Mouse (Mus musculus) ES-Bruce4 (cell line): ENCODE data around the gene Ntn3. TPM values are rescaled to one million over a fixed set of nuclear protein-coding genes. Genes with fewer than 3 reads are reported as not detected.
A peak's percentile ranks its signal among the peaks of the same experiment; 100 is the strongest.

Experiments
- H3K27ac ChIP-seq: 2 replicates; pipeline ENCODE4 v1.5.1; 2012; ENCODE audit warnings: low read length, inconsistent platforms; ENCODE audit not compliant: insufficient read depth
- H3K27me3 ChIP-seq: 2 replicates; pipeline ENCODE4 v1.6.1; 2012; ENCODE audit warnings: mild to moderate bottlenecking, low read length, inconsistent platforms; ENCODE audit not compliant: control insufficient read depth, poor library complexity, insufficient read depth, severe bottlenecking
- H3K36me3 ChIP-seq: 2 replicates; pipeline ENCODE4 v1.6.1; 2012; ENCODE audit warnings: inconsistent platforms, mild to moderate bottlenecking, low read length, moderate library complexity; ENCODE audit not compliant: control insufficient read depth, poor library complexity, insufficient read depth, severe bottlenecking
- H3K4me1 ChIP-seq: one replicate; pipeline ENCODE4 v1.8.1; 2011; ENCODE audit warnings: low read length; ENCODE audit not compliant: control insufficient read depth, insufficient read depth
- H3K4me3 ChIP-seq: 2 replicates; pipeline ENCODE4 v1.5.1; 2011; ENCODE audit warnings: low read depth, mild to moderate bottlenecking, low read length
- H3K9ac ChIP-seq: 2 replicates; pipeline ENCODE4 v1.6.1; 2012; ENCODE audit warnings: low read depth, mild to moderate bottlenecking, inconsistent platforms; ENCODE audit not compliant: poor library complexity, severe bottlenecking
- H3K9me3 ChIP-seq: replicated peaks from 2 replicates; pipeline ENCODE4 v1.6.1; 2012; ENCODE audit warnings: mild to moderate bottlenecking, low read length, inconsistent platforms; ENCODE audit not compliant: control insufficient read depth, poor library complexity, insufficient read depth, severe bottlenecking
- CTCF ChIP-seq: IDR thresholded peaks from one replicate; pipeline ENCODE4 v1.8.1; 2011; ENCODE audit warnings: low read depth, low read length
- EP300 ChIP-seq: IDR thresholded peaks from 2 replicates; pipeline ENCODE4 v1.6.1; 2011; ENCODE audit warnings: low read depth, low read length; ENCODE audit not compliant: insufficient read depth
- POLR2A ChIP-seq: IDR thresholded peaks from one replicate; pipeline ENCODE4 v1.8.1; 2011; ENCODE audit warnings: low read length; ENCODE audit not compliant: insufficient read depth
- polyA plus RNA-seq: library from polyadenylated mRNA; stranded (reverse); fragments of >200 nt; gene quantifications from 2 replicates; pipeline ENCODE4 v1.2.4, GENCODE M21; 2011; ENCODE audit warnings: low read depth; ENCODE audit not compliant: missing spikeins, insufficient read depth, insufficient read length

The Ntn3 gene
- polyA plus RNA-seq, 1 experiment: 0.96 TPM

GRCm38 (mm10) chr17:24248641-24249040 lies 39.3 kb upstream of the Ntn3 start:
- peaks cover 49% of the 10 kb centered on the region for H3K36me3 ChIP-seq
- H3K9ac ChIP-seq: no peak overlapping the region
- H3K9me3 ChIP-seq: peaks cover 3% of the 10 kb centered on the region; the same call in 1 of the 2 replicates
- no peak for TF ChIP-seq EP300
- TF ChIP-seq CTCF: no peak
- no peak for TF ChIP-seq POLR2A
- no peaks in the 10 kb centered on the region for H3K27me3 ChIP-seq
- H3K4me3 ChIP-seq: no peak overlapping the region
- H3K27ac ChIP-seq: no peak overlapping the region
- H3K4me1 ChIP-seq: no peaks in the 10 kb centered on the region

GRCm38 (mm10) chr17:24244061-24244460 lies 34.7 kb upstream of the Ntn3 start:
- Histone ChIP-seq H3K36me3 (peaks cover 90% of the 10 kb centered on the region), H3K4me1 (no peaks in the 10 kb centered on the region), H3K27me3 (no peaks in the 10 kb centered on the region), H3K9me3 (peaks cover 3% of the 10 kb centered on the region; the same call in 1 of the 2 replicates), H3K9ac (no peak overlapping the region), H3K4me3 (no peak overlapping the region), H3K27ac (peak overlapping the region; percentile 34; the same call in 1 of the 2 replicates)
- TF ChIP-seq EP300 (no peak), POLR2A (no peak), CTCF (no peak)

- Histone ChIP-seq H3K36me3 (peaks cover 90% of the 10 kb centered on the region), H3K9ac (no peak overlapping the region), H3K27me3 (no peaks in the 10 kb centered on the region), H3K27ac (no peak overlapping the region), H3K4me1 (no peaks in the 10 kb centered on the region), H3K9me3 (peaks cover 3% of the 10 kb centered on the region; the same call in 1 of the 2 replicates), H3K4me3 (no peak overlapping the region)
- TF ChIP-seq CTCF: peak; percentile 54
- no peak for TF ChIP-seq EP300
These were observed 34.1 kb upstream of the Ntn3 start for GRCm38 (mm10) chr17:24243311-24243969.

- TF ChIP-seq EP300 (no peak), CTCF (no peak), POLR2A (no peak)
- Histone ChIP-seq H3K9me3 (no peaks in the 10 kb centered on the region), H3K27me3 (no peaks in the 10 kb centered on the region), H3K4me3 (no peak overlapping the region), H3K27ac (no peak overlapping the region), H3K9ac (no peak overlapping the region), H3K36me3 (peaks cover 92% of the 10 kb centered on the region), H3K4me1 (no peaks in the 10 kb centered on the region)
These were observed 27.6 kb upstream of the Ntn3 start for GRCm38 (mm10) chr17:24236921-24237320.

- Histone ChIP-seq H3K27ac (no peak overlapping the region), H3K36me3 (peaks cover 92% of the 10 kb centered on the region)
- TF ChIP-seq CTCF: no peak
- TF ChIP-seq POLR2A: no peak
- TF ChIP-seq EP300: no peak
These were observed 27.1 kb upstream of the Ntn3 start for GRCm38 (mm10) chr17:24236479-24236878.

GRCm38 (mm10) chr17:24227941-24228340 lies 18.6 kb upstream of the Ntn3 start:
- Histone ChIP-seq H3K36me3 (peaks cover 80% of the 10 kb centered on the region), H3K9me3 (no peaks in the 10 kb centered on the region), H3K27me3 (no peaks in the 10 kb centered on the region), H3K4me1 (no peaks in the 10 kb centered on the region), H3K4me3 (no peak overlapping the region), H3K27ac (no peak overlapping the region), H3K9ac (no peak overlapping the region)
- no peak for TF ChIP-seq EP300
- TF ChIP-seq CTCF: no peak
- TF ChIP-seq POLR2A: no peak

More at GRCm38 (mm10) chr17:24236479-24236878, 27.1 kb upstream of the Ntn3 start:
- H3K27me3 ChIP-seq: no peaks in the 10 kb centered on the region
- no peak overlapping the region for H3K4me3 ChIP-seq
- no peaks in the 10 kb centered on the region for H3K9me3 ChIP-seq
- no peaks in the 10 kb centered on the region for H3K4me1 ChIP-seq
- H3K9ac ChIP-seq: no peak overlapping the region
